Mouse (Mus musculus) hindbrain, embryonic 12.5 days (tissue): ENCODE measurements around the gene Gopc. TPM values are rescaled to one million over a fixed set of nuclear protein-coding genes. Genes with fewer than 3 reads are reported as not detected.

ENCODE experiments used
- ATAC-seq: fragments of 200-750 bp; cut with Nextera tagmentation; 2 replicates; pipeline ENCODE4 v1.8.0; 2017; ENCODE audit warnings: moderate TSS enrichment; ENCODE audit not compliant: low FRiP score
- H3K27ac ChIP-seq: fragments of 300-500 bp; sonication (generic); 2 replicates; pipeline ENCODE4 v1.5.1; 2016; ENCODE audit warnings: mild to moderate bottlenecking
- H3K27me3 ChIP-seq: fragments of 300-500 bp; sonication (generic); 2 replicates; pipeline ENCODE4 v1.6.1; 2016; ENCODE audit warnings: mild to moderate bottlenecking
- H3K36me3 ChIP-seq: fragments of 300-500 bp; sonication (generic); 2 replicates; pipeline ENCODE4 v1.6.1; 2016; ENCODE audit warnings: mild to moderate bottlenecking
- H3K4me1 ChIP-seq: fragments of 300-500 bp; sonication (generic); 2 replicates; pipeline ENCODE4 v1.6.1; 2016
- H3K4me2 ChIP-seq: fragments of 300-500 bp; sonication (generic); replicated peaks from 2 replicates; pipeline ENCODE4 v1.6.1; 2016; ENCODE audit warnings: mild to moderate bottlenecking
- H3K4me3 ChIP-seq: fragments of 300-500 bp; sonication (generic); 2 replicates; pipeline ENCODE4 v1.5.1; 2016; ENCODE audit warnings: mild to moderate bottlenecking
- H3K9ac ChIP-seq: fragments of 300-500 bp; sonication (generic); 2 replicates; pipeline ENCODE4 v1.6.1; 2016; ENCODE audit warnings: mild to moderate bottlenecking, moderate library complexity
- H3K9me3 ChIP-seq: fragments of 300-500 bp; sonication (generic); replicated peaks from 2 replicates; pipeline ENCODE4 v1.6.1; 2016; ENCODE audit warnings: mild to moderate bottlenecking
- WGBS: fragments of 180-500 bp; shearing (Covaris S2); methylation state at CpG from one replicate; pipeline ENCODE4 v1.1.7; 2016; 5-methylcytosine and 5-hydroxymethylcytosine counted together
- polyA plus RNA-seq: library from polyadenylated mRNA; unstranded; fragments of >200 nt; fragmentation: Nextera tagmentation; extraction: Ambion mirVana; gene quantifications from 2 replicates; pipeline ENCODE4 v1.2.1, GENCODE M21; 2016

The Gopc gene
- polyA plus RNA-seq, 1 experiment from 2014 or later: 30.4 TPM

GRCm38 (mm10) chr10:52416458-52416857 lies 34.5 kb upstream of the Gopc start:
- 74% methylated on average over 2 of the region's 2 CpGs for WGBS
- Histone ChIP-seq H3K4me2 (peak overlapping the region; percentile 73), H3K27ac (no peak overlapping the region), H3K4me1 (peaks cover 22% of the 10 kb centered on the region), H3K9ac (no peak overlapping the region), H3K27me3 (no peaks in the 10 kb centered on the region), H3K4me3 (peak overlapping the region; percentile 94; the same call in 1 of the 2 replicates), H3K36me3 (no peaks in the 10 kb centered on the region), H3K9me3 (no peaks in the 10 kb centered on the region)
- no peak for ATAC-seq

- Histone ChIP-seq H3K27me3 (no peaks in the 10 kb centered on the region), H3K4me1 (peaks cover 15% of the 10 kb centered on the region), H3K36me3 (no peaks in the 10 kb centered on the region), H3K27ac (no peak overlapping the region), H3K9me3 (no peaks in the 10 kb centered on the region), H3K4me2 (no peak overlapping the region), H3K4me3 (no peak overlapping the region), H3K9ac (no peak overlapping the region)
- WGBS: 84% methylated on average over 2 of the region's 2 CpGs
- no peak for ATAC-seq
These were observed 33.1 kb upstream of the Gopc start for GRCm38 (mm10) chr10:52415020-52415419.

- Histone ChIP-seq H3K4me1 (no peaks in the 10 kb centered on the region), H3K9me3 (no peaks in the 10 kb centered on the region), H3K4me2 (no peak overlapping the region), H3K27ac (no peak overlapping the region), H3K4me3 (no peak overlapping the region), H3K36me3 (no peaks in the 10 kb centered on the region), H3K9ac (no peak overlapping the region), H3K27me3 (no peaks in the 10 kb centered on the region)
- no peak for ATAC-seq
- WGBS: 90% methylated on average over 2 of the region's 2 CpGs
These were observed 25.6 kb upstream of the Gopc start for GRCm38 (mm10) chr10:52407526-52407925.

- WGBS: 92% methylated on average over 13 of the region's 13 CpGs
These were observed 23.2 kb upstream of the Gopc start for GRCm38 (mm10) chr10:52405160-52405559.

GRCm38 (mm10) chr10:52399722-52400121 lies 17.8 kb upstream of the Gopc start:
- 70% methylated on average over 3 of the region's 3 CpGs for WGBS
- H3K9ac ChIP-seq: no peak overlapping the region

More at GRCm38 (mm10) chr10:52405160-52405559, 23.2 kb upstream of the Gopc start:
- Histone ChIP-seq H3K27ac (no peak overlapping the region), H3K4me1 (no peaks in the 10 kb centered on the region), H3K4me3 (no peak overlapping the region), H3K4me2 (no peak overlapping the region), H3K36me3 (no peaks in the 10 kb centered on the region), H3K9ac (no peak overlapping the region), H3K27me3 (no peaks in the 10 kb centered on the region), H3K9me3 (no peaks in the 10 kb centered on the region)
- ATAC-seq: no peak

GRCm38 (mm10) chr10:52398715-52399114 lies 16.8 kb upstream of the Gopc start:
- no peaks in the 10 kb centered on the region for H3K9me3 ChIP-seq
- 80% methylated on average over 2 of the region's 2 CpGs for WGBS
- no peak for ATAC-seq
- H3K9ac ChIP-seq: no peak overlapping the region
- H3K36me3 ChIP-seq: no peaks in the 10 kb centered on the region
- no peaks in the 10 kb centered on the region for H3K27me3 ChIP-seq
- no peak overlapping the region for H3K4me2 ChIP-seq
- no peak overlapping the region for H3K4me3 ChIP-seq
- H3K27ac ChIP-seq: no peak overlapping the region
- H3K4me1 ChIP-seq: no peaks in the 10 kb centered on the region

More at GRCm38 (mm10) chr10:52399722-52400121, 17.8 kb upstream of the Gopc start:
- no peaks in the 10 kb centered on the region for H3K9me3 ChIP-seq
- H3K36me3 ChIP-seq: no peaks in the 10 kb centered on the region
- no peaks in the 10 kb centered on the region for H3K4me1 ChIP-seq
- no peak overlapping the region for H3K4me3 ChIP-seq
- H3K4me2 ChIP-seq: no peak overlapping the region
- ATAC-seq: no peak
- H3K27me3 ChIP-seq: no peaks in the 10 kb centered on the region
- H3K27ac ChIP-seq: no peak overlapping the region

GRCm38 (mm10) chr10:52396647-52397046 lies 14.7 kb upstream of the Gopc start:
- 85% methylated on average over 3 of the region's 3 CpGs for WGBS
- Histone ChIP-seq H3K4me1 (no peaks in the 10 kb centered on the region), H3K9me3 (no peaks in the 10 kb centered on the region), H3K36me3 (no peaks in the 10 kb centered on the region), H3K27ac (no peak overlapping the region), H3K4me3 (no peak overlapping the region), H3K27me3 (no peaks in the 10 kb centered on the region), H3K4me2 (no peak overlapping the region), H3K9ac (no peak overlapping the region)
- no peak for ATAC-seq

GRCm38 (mm10) chr10:52391208-52391607 lies 9.3 kb upstream of the Gopc start:
- no peak overlapping the region for H3K4me3 ChIP-seq
- H3K4me1 ChIP-seq: no peaks in the 10 kb centered on the region
- H3K4me2 ChIP-seq: no peak overlapping the region
- H3K27me3 ChIP-seq: no peaks in the 10 kb centered on the region
- H3K9ac ChIP-seq: no peak overlapping the region
- no peak overlapping the region for H3K27ac ChIP-seq
- ATAC-seq: no peak
- no peaks in the 10 kb centered on the region for H3K36me3 ChIP-seq
- H3K9me3 ChIP-seq: no peaks in the 10 kb centered on the region
- 78% methylated on average over 2 of the region's 2 CpGs for WGBS

- no peak overlapping the region for H3K9ac ChIP-seq
- H3K4me3 ChIP-seq: no peak overlapping the region
- no peaks in the 10 kb centered on the region for H3K4me1 ChIP-seq
- H3K4me2 ChIP-seq: no peak overlapping the region
- no peaks in the 10 kb centered on the region for H3K27me3 ChIP-seq
- no peaks in the 10 kb centered on the region for H3K36me3 ChIP-seq
- WGBS: 71% methylated on average over 3 of the region's 3 CpGs
- ATAC-seq: no peak
- no peak overlapping the region for H3K27ac ChIP-seq
- no peaks in the 10 kb centered on the region for H3K9me3 ChIP-seq
These were observed 7.5 kb upstream of the Gopc start for GRCm38 (mm10) chr10:52389438-52389837.

GRCm38 (mm10) chr10:52388922-52389430 lies 7.1 kb upstream of the Gopc start, which contains the start of gene Nepn:
Gene Nepn, plus strand, starts transcription at chr10:52388972.
- no peaks in the 10 kb centered on the region for H3K4me1 ChIP-seq
- H3K9ac ChIP-seq: no peak within 1 kb of the TSS
- H3K36me3 ChIP-seq: no peaks in the 10 kb centered on the region
- no peak within 1 kb of the TSS for H3K4me3 ChIP-seq
- H3K4me2 ChIP-seq: no peak within 1 kb of the TSS
- H3K9me3 ChIP-seq: no peaks in the 10 kb centered on the region
- ATAC-seq: no peak
- H3K27ac ChIP-seq: no peak within 1 kb of the TSS
- WGBS: 80% methylated on average over 5 of the region's 5 CpGs
- no peaks in the 10 kb centered on the region for H3K27me3 ChIP-seq

GRCm38 (mm10) chr10:52387192-52387591 lies 5.3 kb upstream of the Gopc start:
- no peak for ATAC-seq
- Histone ChIP-seq H3K27ac (no peak overlapping the region), H3K9me3 (no peaks in the 10 kb centered on the region), H3K4me2 (no peak overlapping the region), H3K4me3 (no peak overlapping the region), H3K9ac (no peak overlapping the region), H3K27me3 (no peaks in the 10 kb centered on the region), H3K36me3 (no peaks in the 10 kb centered on the region), H3K4me1 (no peaks in the 10 kb centered on the region)
- 71% methylated on average over 4 of the region's 4 CpGs for WGBS

- no peaks in the 10 kb centered on the region for H3K27me3 ChIP-seq
- H3K27ac ChIP-seq: no peak overlapping the region
These were observed 3.1 kb upstream of the Gopc start for GRCm38 (mm10) chr10:52384823-52385610.

GRCm38 (mm10) chr10:52383522-52383921 lies 1.6 kb upstream of the Gopc start:
- Histone ChIP-seq H3K36me3 (no peaks in the 10 kb centered on the region), H3K27me3 (no peaks in the 10 kb centered on the region), H3K4me1 (peaks cover 7% of the 10 kb centered on the region), H3K4me3 (no peak overlapping the region), H3K9me3 (no peaks in the 10 kb centered on the region), H3K4me2 (no peak overlapping the region), H3K27ac (no peak overlapping the region), H3K9ac (no peak overlapping the region)
- no peak for ATAC-seq
- WGBS: 82% methylated on average over 1 of the region's 1 CpGs

More at GRCm38 (mm10) chr10:52384823-52385610, 3.1 kb upstream of the Gopc start:
- WGBS: 40% methylated on average over 8 of the region's 8 CpGs
- Histone ChIP-seq H3K4me2 (no peak overlapping the region), H3K4me1 (no peaks in the 10 kb centered on the region), H3K9me3 (no peaks in the 10 kb centered on the region), H3K36me3 (no peaks in the 10 kb centered on the region), H3K4me3 (no peak overlapping the region), H3K9ac (no peak overlapping the region)
- ATAC-seq: no peak
